Mouse (Mus musculus): ENCODE results near the gene Hnrnpa1. TPM values are rescaled to one million over a fixed set of nuclear protein-coding genes. Genes with fewer than 3 reads are reported as not detected.

The Hnrnpa1 gene
- total RNA-seq, 2 experiments from 2014 or later: 199 to 232 TPM

- no peak for DNase-seq (ENCODE audit: low spot score in 2 of 2)
- intact Hi-C loops (cut with DNase I): no loop called here
Measured at GRCm38 (mm10) chr15:103295851-103296250, 55.6 kb downstream of the Hnrnpa1 start.

Small RNA genes within 50 kb of the gene (microRNA-seq; reads per million reads assigned to microRNA genes)
- 95.4 reads per million, percentile 55 among the genes with 10 or more reads in this experiment for gene Mir148b

Other genes starting within 250 kb of the Hnrnpa1 start
- gene Hoxc8, start 249.8 kb upstream of the Hnrnpa1 start, total RNA-seq (2021): not detected
- not detected for gene Hoxc6, start 242.2 kb upstream of the Hnrnpa1 start, total RNA-seq (2021)
- gene Hoxc4, start 221.5 kb upstream of the Hnrnpa1 start, total RNA-seq (2021): not detected
- gene Smug1, start 73.3 kb upstream of the Hnrnpa1 start, total RNA-seq (2021): 10 to 100 TPM; 18.3 to 20.0 TPM
- gene Cbx5, start 616 bp upstream of the Hnrnpa1 start, total RNA-seq (2021): 100 to 1,000 TPM; 158 to 174 TPM
- not detected for gene Nfe2, start 18.0 kb downstream of the Hnrnpa1 start, total RNA-seq (2021)
- 10 to 100 TPM; 87.8 to 95.9 TPM for gene Copz1, start 32.3 kb downstream of the Hnrnpa1 start, total RNA-seq (2021)
- gene Gpr84, start 70.2 kb downstream of the Hnrnpa1 start, total RNA-seq (2021): under 1 TPM; 0.42 to 0.45 TPM
- gene Zfp385a, start 99.7 kb downstream of the Hnrnpa1 start, total RNA-seq (2021): 10 to 100 TPM; 64.4 to 73.5 TPM
- gene Itga5, start 126.3 kb downstream of the Hnrnpa1 start, total RNA-seq (2021): 1 to 10 TPM; 2.8 to 4.3 TPM
- under 1 TPM in 1 of 2 experiments, not detected in 1; 0.64 TPM for gene Gtsf1, start 190.0 kb downstream of the Hnrnpa1 start, total RNA-seq (2021)
- not detected for gene Gtsf2, start 208.0 kb downstream of the Hnrnpa1 start, total RNA-seq (2021)
- 1 to 10 TPM; 9.4 to 9.9 TPM for gene Nckap1l, start 213.4 kb downstream of the Hnrnpa1 start, total RNA-seq (2021)